Mouse (Mus musculus): ENCODE data around the gene Edem3. TPM values are rescaled to one million over a fixed set of nuclear protein-coding genes. Genes with fewer than 3 reads are reported as not detected.
"Not testable (repeated sequence)": the region's sequence is repeated elsewhere in the genome, so short reads cannot be mapped to it uniquely, and the experiment has no call there.

Gene Edem3
- polyA plus RNA-seq, 1 experiment from 2014 or later = 7.5 TPM

DNA sequence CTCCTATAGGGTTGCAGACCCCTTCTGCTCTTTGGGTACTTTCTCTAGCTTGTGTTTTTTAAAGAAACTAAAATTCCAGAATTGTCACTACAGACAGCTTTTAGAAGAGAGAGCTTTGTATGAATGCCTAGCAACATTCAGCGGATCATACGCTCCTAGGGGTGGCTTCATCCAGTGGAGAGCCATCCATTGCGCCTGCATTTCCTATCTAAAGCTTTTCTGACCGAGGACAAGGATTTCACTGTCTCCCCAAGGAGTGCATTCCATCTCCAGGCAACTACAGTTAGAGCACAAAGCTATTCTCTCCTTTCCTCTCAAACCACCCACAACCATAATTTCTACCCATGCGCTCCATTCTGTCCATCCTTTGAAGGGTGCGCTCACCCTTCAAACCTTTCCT lies 28.8 kb upstream of the Edem3 start:
- Histone ChIP-seq H3K4me1 (replicated peaks; ENCODE audit: control insufficient read depth, insufficient read depth) (no peaks in the 10 kb centered on the region), H3K4me2 (replicated peaks; ENCODE audit: low read depth) (no peak overlapping the region), H3K27ac (replicated peaks) (no peak overlapping the region), H3K36me3 (ENCODE audit: control insufficient read depth, insufficient read depth, low read length) (no peaks in the 10 kb centered on the region), H3K4me3 (ENCODE audit: low read depth, low read length) (no peak overlapping the region), H3K27me3 (ENCODE audit: control insufficient read depth, insufficient read depth, low read length) (no peaks in the 10 kb centered on the region), H3K9ac (ENCODE audit: low read length) (no peak overlapping the region), H3K9me3 (ENCODE audit: control insufficient read depth, low read length) (no peaks in the 10 kb centered on the region)
- WGBS = 88% methylated on average over 6 of the region's 6 CpGs
- DNase-seq (ENCODE audit: low spot score) (no peak), ATAC-seq (ENCODE audit: low FRiP score, low TSS enrichment) (no peak)
- no peak for TF ChIP-seq EP300 (optimal IDR thresholded peaks at IDR 0.05)
- no peak for TF ChIP-seq CTCF (IDR thresholded peaks at IDR 0.05; ENCODE audit: low read depth)

DNA sequence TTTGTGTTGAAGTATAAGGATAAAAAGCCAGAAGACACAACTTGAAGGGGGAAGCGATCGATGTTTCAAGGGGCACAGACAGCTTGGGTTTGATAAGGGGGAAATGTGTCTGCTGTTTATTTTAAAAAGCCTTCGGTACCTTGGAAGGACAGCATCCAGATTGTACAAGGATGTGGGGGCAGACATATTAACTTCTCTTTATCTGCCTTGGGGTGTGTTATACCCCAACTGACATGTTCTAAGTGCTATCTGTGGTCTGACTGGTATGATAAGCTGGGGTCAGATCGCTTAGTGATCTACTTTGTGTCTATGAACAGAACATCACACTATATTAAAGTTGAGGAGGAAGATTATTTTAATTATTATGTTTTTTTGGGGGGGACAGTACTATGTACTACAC lies 27.0 kb upstream of the Edem3 start:
- Histone ChIP-seq H3K9ac (ENCODE audit: low read length) (no peak overlapping the region), H3K4me2 (replicated peaks; ENCODE audit: low read depth) (no peak overlapping the region), H3K36me3 (ENCODE audit: control insufficient read depth, insufficient read depth, low read length) (no peaks in the 10 kb centered on the region), H3K4me1 (replicated peaks; ENCODE audit: control insufficient read depth, insufficient read depth) (no peaks in the 10 kb centered on the region), H3K9me3 (ENCODE audit: control insufficient read depth, low read length) (no peaks in the 10 kb centered on the region), H3K4me3 (ENCODE audit: low read depth, low read length) (no peak overlapping the region), H3K27me3 (ENCODE audit: control insufficient read depth, insufficient read depth, low read length) (no peaks in the 10 kb centered on the region), H3K27ac (replicated peaks) (no peak overlapping the region)
- 40% methylated on average over 4 of the region's 4 CpGs for WGBS
- no peak for DNase-seq (ENCODE audit: low spot score)
- TF ChIP-seq CTCF (IDR thresholded peaks at IDR 0.05; ENCODE audit: low read depth) (no peak), EP300 (optimal IDR thresholded peaks at IDR 0.05) (no peak)
- ATAC-seq (ENCODE audit: low FRiP score, low TSS enrichment) = no peak

DNA sequence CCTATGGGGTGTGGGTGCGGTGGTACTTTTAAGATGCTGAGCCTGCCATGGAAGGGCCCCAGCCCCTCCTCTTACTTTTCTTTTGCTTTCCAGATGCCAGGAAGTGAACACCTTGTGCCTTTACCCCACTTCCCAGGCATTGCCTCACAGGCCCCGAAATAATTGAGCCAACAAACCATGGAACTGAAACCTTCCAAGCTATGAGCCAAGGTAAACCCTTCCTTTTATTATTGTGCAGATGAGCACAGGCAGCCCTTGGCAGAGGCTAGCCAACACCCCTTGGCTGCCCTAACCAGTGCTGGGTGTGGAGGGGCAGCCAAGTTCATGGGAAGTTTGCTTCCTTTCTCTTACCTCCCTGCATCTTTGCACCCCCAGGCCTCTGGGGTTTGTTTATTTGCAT lies 18.0 kb upstream of the Edem3 start:
- Histone ChIP-seq H3K9me3 (ENCODE audit: control insufficient read depth, low read length) (no peaks in the 10 kb centered on the region), H3K27ac (replicated peaks) (no peak overlapping the region), H3K27me3 (ENCODE audit: control insufficient read depth, insufficient read depth, low read length) (no peaks in the 10 kb centered on the region), H3K4me2 (replicated peaks; ENCODE audit: low read depth) (no peak overlapping the region), H3K4me1 (replicated peaks; ENCODE audit: control insufficient read depth, insufficient read depth) (no peaks in the 10 kb centered on the region), H3K9ac (ENCODE audit: low read length) (no peak overlapping the region), H3K36me3 (ENCODE audit: control insufficient read depth, insufficient read depth, low read length) (no peaks in the 10 kb centered on the region), H3K4me3 (ENCODE audit: low read depth, low read length) (no peak overlapping the region)
- ATAC-seq (ENCODE audit: low FRiP score, low TSS enrichment) (no peak), DNase-seq (ENCODE audit: low spot score) (no peak)
- WGBS = 81% methylated on average over 2 of the region's 2 CpGs
- TF ChIP-seq CTCF (IDR thresholded peaks at IDR 0.05; ENCODE audit: low read depth) (no peak), EP300 (optimal IDR thresholded peaks at IDR 0.05) (no peak)

DNA sequence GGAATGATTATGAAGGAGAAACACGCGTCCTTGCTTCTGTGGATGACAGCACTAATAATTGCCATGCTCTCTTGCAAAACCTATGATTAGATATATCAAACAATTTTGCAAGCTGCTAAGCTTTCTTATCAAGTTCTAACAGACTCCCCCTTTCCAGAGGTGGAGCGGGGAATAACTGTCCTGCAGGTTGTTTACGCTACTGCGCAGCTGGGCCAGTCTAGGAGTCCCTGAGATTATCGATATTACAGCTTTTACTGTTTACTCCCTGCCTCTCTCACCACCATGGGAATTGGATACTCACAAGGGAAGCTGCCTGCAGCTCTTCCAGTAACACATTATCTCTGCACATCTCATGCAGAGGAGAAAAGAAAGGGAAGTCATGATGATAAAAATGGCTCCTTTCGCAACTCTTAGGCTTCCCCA lies 14.0 kb upstream of the Edem3 start:
- Histone ChIP-seq H3K4me1 (replicated peaks; ENCODE audit: control insufficient read depth, insufficient read depth) (no peaks in the 10 kb centered on the region), H3K9me3 (ENCODE audit: control insufficient read depth, low read length) (no peaks in the 10 kb centered on the region), H3K27me3 (ENCODE audit: control insufficient read depth, insufficient read depth, low read length) (no peaks in the 10 kb centered on the region), H3K36me3 (ENCODE audit: control insufficient read depth, insufficient read depth, low read length) (no peaks in the 10 kb centered on the region), H3K4me3 (ENCODE audit: low read depth, low read length) (no peak overlapping the region), H3K27ac (replicated peaks) (no peak overlapping the region), H3K9ac (ENCODE audit: low read length) (no peak overlapping the region), H3K4me2 (replicated peaks; ENCODE audit: low read depth) (no peak overlapping the region)
- ATAC-seq (ENCODE audit: low FRiP score, low TSS enrichment) (no peak), DNase-seq (ENCODE audit: low spot score) (no peak)
- TF ChIP-seq CTCF (IDR thresholded peaks at IDR 0.05; ENCODE audit: low read depth) = no peak
- no peak for TF ChIP-seq EP300 (optimal IDR thresholded peaks at IDR 0.05)
- 69% methylated on average over 7 of the region's 7 CpGs for WGBS

DNA sequence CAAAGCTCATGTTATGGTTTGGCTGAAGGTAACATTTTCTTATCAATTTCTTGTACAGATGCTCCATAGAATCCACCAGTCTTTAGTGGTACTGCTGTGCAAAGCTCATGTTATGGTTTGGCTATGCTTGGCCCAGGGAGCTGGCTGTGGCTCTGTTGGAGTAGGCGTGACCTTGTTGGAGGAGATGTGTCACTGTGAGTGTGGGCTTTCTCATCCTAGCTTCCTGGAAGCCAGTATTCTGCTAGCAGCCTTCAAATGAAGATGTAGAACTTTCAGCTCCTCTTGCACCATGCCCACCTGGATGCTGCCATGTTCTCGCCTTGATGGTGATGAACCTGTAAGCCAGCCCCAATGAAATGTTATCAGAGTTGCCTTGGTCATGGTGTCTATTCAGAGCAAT lies 5.3 kb upstream of the Edem3 start:
- ATAC-seq (ENCODE audit: low FRiP score, low TSS enrichment) = not testable (repeated sequence)

DNA sequence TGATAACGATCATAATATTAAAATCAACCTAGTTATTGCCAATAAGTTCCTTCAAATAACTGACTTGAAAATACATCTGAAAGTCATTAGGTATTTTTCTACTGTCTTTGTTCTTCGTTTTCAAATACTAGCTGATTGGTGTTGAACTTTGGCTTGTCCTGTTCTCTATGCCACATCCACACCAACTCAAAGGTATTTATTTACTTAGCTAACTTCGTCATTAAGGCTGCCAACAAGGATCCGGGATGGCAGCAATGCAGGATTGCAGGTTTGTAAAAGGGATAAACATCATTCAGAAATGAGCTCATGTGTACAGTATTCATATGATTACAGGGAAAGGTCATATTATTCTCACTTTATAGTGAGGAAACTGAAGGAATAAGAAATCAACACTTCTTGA lies 2.2 kb upstream of the Edem3 start:
- no peak for ATAC-seq (ENCODE audit: low FRiP score, low TSS enrichment)
- TF ChIP-seq EP300 (optimal IDR thresholded peaks at IDR 0.05) (no peak), CTCF (IDR thresholded peaks at IDR 0.05; ENCODE audit: low read depth) (no peak)
- WGBS = 53% methylated on average over 4 of the region's 4 CpGs

More for the DNA sequence above, 5.3 kb upstream of the Edem3 start:
- not testable (repeated sequence) for H3K36me3 ChIP-seq (ENCODE audit: control insufficient read depth, insufficient read depth, low read length); H3K4me3 ChIP-seq (ENCODE audit: low read depth, low read length); H3K4me1 ChIP-seq (replicated peaks; ENCODE audit: control insufficient read depth, insufficient read depth); H3K27ac ChIP-seq (replicated peaks); H3K9ac ChIP-seq (ENCODE audit: low read length); H3K4me2 ChIP-seq (replicated peaks; ENCODE audit: low read depth); DNase-seq (ENCODE audit: low spot score); H3K27me3 ChIP-seq (ENCODE audit: control insufficient read depth, insufficient read depth, low read length); H3K9me3 ChIP-seq (ENCODE audit: control insufficient read depth, low read length)
- 92% methylated on average over 2 of the region's 2 CpGs for WGBS

More for the DNA sequence above, 2.2 kb upstream of the Edem3 start:
- no peaks in the 10 kb centered on the region for H3K27me3 ChIP-seq (ENCODE audit: control insufficient read depth, insufficient read depth, low read length)
- no peaks in the 10 kb centered on the region for H3K36me3 ChIP-seq (ENCODE audit: control insufficient read depth, insufficient read depth, low read length)
- H3K9me3 ChIP-seq (ENCODE audit: control insufficient read depth, low read length) = no peaks in the 10 kb centered on the region
- H3K4me3 ChIP-seq (ENCODE audit: low read depth, low read length) = no peak overlapping the region
- no peak overlapping the region for H3K9ac ChIP-seq (ENCODE audit: low read length)
- DNase-seq (ENCODE audit: low spot score) = no peak
- H3K4me2 ChIP-seq (replicated peaks; ENCODE audit: low read depth) = no peak overlapping the region
- H3K4me1 ChIP-seq (replicated peaks; ENCODE audit: control insufficient read depth, insufficient read depth) = no peaks in the 10 kb centered on the region
- H3K27ac ChIP-seq (replicated peaks) = no peak overlapping the region

All from stomach, postnatal 0 days (tissue).